Mouse (Mus musculus): ENCODE data around the gene Setd3.

GRCm38 (mm10) chr12:108072907-108073306 lies 106.2 kb downstream of the Setd3 start:
- TF ChIP-seq CTCF (IDR thresholded peaks at IDR 0.05; ENCODE audit: low read depth, low read length) (no peak), POLR2A (IDR thresholded peaks at IDR 0.05; ENCODE audit: extremely low read depth, insufficient read depth, low read length) (no peak)

Measured in liver, adult 2 months (tissue).